Mouse (Mus musculus) limb, embryonic 14.5 days (tissue): ENCODE measurements around the gene Gapdh. TPM values are rescaled to one million over a fixed set of nuclear protein-coding genes. Genes with fewer than 3 reads are reported as not detected.

Experiments used
- ATAC-seq: fragments of 200-750 bp; cut with Nextera tagmentation; 2 replicates; pipeline ENCODE4 v1.8.0; 2017; ENCODE audit warnings: low read depth, moderate number of reproducible peaks, moderate TSS enrichment; ENCODE audit not compliant: low FRiP score
- DNase-seq: peaks from one replicate; pipeline ENCODE4 v3.0.0-alpha.2; 2015; ENCODE audit warnings: low spot score
- H3K27ac ChIP-seq: fragments of 300-500 bp; sonication (generic); replicated peaks from 2 replicates; pipeline ENCODE4 v1.5.1; 2014; ENCODE audit warnings: low read depth, mild to moderate bottlenecking, low read length, moderate library complexity, mixed read lengths
- H3K27me3 ChIP-seq: fragments of 300-500 bp; sonication (generic); 2 replicates; pipeline ENCODE4 v1.6.1; 2014; ENCODE audit warnings: low read length, mixed read lengths; ENCODE audit not compliant: control insufficient read depth, insufficient read depth
- H3K36me3 ChIP-seq: fragments of 300-500 bp; sonication (generic); 2 replicates; pipeline ENCODE4 v1.6.1; 2014; ENCODE audit warnings: mild to moderate bottlenecking, low read length, moderate library complexity, mixed read lengths; ENCODE audit not compliant: control insufficient read depth, insufficient read depth
- H3K4me1 ChIP-seq: fragments of 300-500 bp; sonication (generic); 2 replicates; pipeline ENCODE4 v1.6.1; 2014; ENCODE audit warnings: antibody characterized with exemption, low read length, mixed read lengths; ENCODE audit not compliant: control insufficient read depth, insufficient read depth
- H3K4me2 ChIP-seq: fragments of 300-500 bp; sonication (generic); replicated peaks from 2 replicates; pipeline ENCODE4 v1.6.1; 2014; ENCODE audit warnings: low read depth, mild to moderate bottlenecking, low read length, moderate library complexity; ENCODE audit not compliant: severe bottlenecking
- H3K4me3 ChIP-seq: fragments of 300-500 bp; sonication (generic); replicated peaks from 2 replicates; pipeline ENCODE4 v1.5.1; 2014; ENCODE audit warnings: low read length
- H3K9ac ChIP-seq: fragments of 300-500 bp; sonication (generic); 2 replicates; pipeline ENCODE4 v1.6.1; 2014; ENCODE audit warnings: mild to moderate bottlenecking, low read depth, low read length, moderate library complexity; ENCODE audit not compliant: severe bottlenecking
- H3K9me3 ChIP-seq: fragments of 300-500 bp; sonication (generic); 2 replicates; pipeline ENCODE4 v1.6.1; 2016; ENCODE audit warnings: low read length; ENCODE audit not compliant: control insufficient read depth
- POLR2A ChIP-seq: fragments of 200-500 bp; IDR thresholded peaks from 2 replicates; pipeline ENCODE4 v1.8.0; 2012; ENCODE audit warnings: inconsistent platforms, mild to moderate bottlenecking, moderate library complexity, borderline replicate concordance; ENCODE audit not compliant: insufficient read depth, insufficient read length; ENCODE audit errors: extremely low read depth
- WGBS: fragments of 180-500 bp; shearing (Covaris S2); extraction: QIAGEN DNeasy Blood & Tissue Kit; methylation state at CpG from one replicate; pipeline ENCODE4 v1.1.7; 2014; 5-methylcytosine and 5-hydroxymethylcytosine counted together
- polyA plus RNA-seq, 2 experiments: library from polyadenylated mRNA; depleted of rRNA in 1 of 2; stranded (reverse) in 1 of 2; unstranded in 1 of 2; fragments of >200 nt; fragmentation: Nextera tagmentation in 1 of 2; extraction: Ambion mirVana in 1 of 2; gene quantifications; 2 replicates each; pipeline versions ENCODE4 v1.2.1 to v1.2.3; 2012 to 2014

Gene Gapdh
- polyA plus RNA-seq, 2 experiments = 1,691 to 3,758 TPM

- DNase-seq (no peak), ATAC-seq (no peak)
- peak overlapping the region; percentile 71 for H3K4me3 ChIP-seq
- H3K27me3 ChIP-seq = no peaks in the 10 kb centered on the region
- H3K9ac ChIP-seq = peak overlapping the region; percentile 87
- H3K4me2 ChIP-seq = peak overlapping the region; percentile 90
- 44% methylated on average over 7 of the region's 7 CpGs for WGBS
- H3K4me1 ChIP-seq = peaks cover 20% of the 10 kb centered on the region
- H3K27ac ChIP-seq = peak overlapping the region; percentile 89; the same call in 1 of the 2 replicates
- TF ChIP-seq POLR2A = no peak
- H3K9me3 ChIP-seq = no peaks in the 10 kb centered on the region
- peaks cover 42% of the 10 kb centered on the region for H3K36me3 ChIP-seq
Observed at GRCm38 (mm10) chr6:125146148-125146547, 20.1 kb downstream of the Gapdh start.

- ATAC-seq (peak; percentile 47), DNase-seq (peak; percentile 36)
- no peak for TF ChIP-seq POLR2A
- Histone ChIP-seq H3K27me3 (no peaks in the 10 kb centered on the region), H3K9ac (peak overlapping the region; percentile 87), H3K36me3 (peaks cover 44% of the 10 kb centered on the region), H3K4me2 (peak overlapping the region; percentile 90), H3K4me3 (peak overlapping the region; percentile 71), H3K9me3 (no peaks in the 10 kb centered on the region), H3K4me1 (peaks cover 20% of the 10 kb centered on the region), H3K27ac (peak overlapping the region; percentile 89)
- WGBS = 3% methylated on average over 26 of the region's 35 CpGs
Observed at GRCm38 (mm10) chr6:125145479-125145951, 20.8 kb downstream of the Gapdh start.

GRCm38 (mm10) chr6:125145001-125145400 lies 21.3 kb downstream of the Gapdh start, which contains the start of gene Iffo1:
Gene Iffo1, plus strand, starts transcription at chr6:125145241.
- Histone ChIP-seq H3K9me3 (no peaks in the 10 kb centered on the region), H3K36me3 (peaks cover 49% of the 10 kb centered on the region), H3K4me1 (peaks cover 20% of the 10 kb centered on the region), H3K4me3 (peak within 1 kb of the TSS; percentile 71), H3K4me2 (peak within 1 kb of the TSS; percentile 90), H3K27ac (peak within 1 kb of the TSS; percentile 89), H3K9ac (peak within 1 kb of the TSS; percentile 87), H3K27me3 (no peaks in the 10 kb centered on the region)
- DNase-seq = peak; percentile 90
- peak; percentile 89 for ATAC-seq
- WGBS = under 1% methylated on average over 16 of the region's 16 CpGs
- TF ChIP-seq POLR2A = 0 out of 2 replicates have a peak, but pooled peaks have one; percentile 26

- 79% methylated on average over 9 of the region's 9 CpGs for WGBS
- TF ChIP-seq POLR2A = no peak
- Histone ChIP-seq H3K27ac (no peak overlapping the region), H3K4me2 (no peak overlapping the region), H3K9me3 (no peaks in the 10 kb centered on the region), H3K36me3 (peaks cover 57% of the 10 kb centered on the region), H3K4me1 (peaks cover 20% of the 10 kb centered on the region), H3K27me3 (no peaks in the 10 kb centered on the region), H3K4me3 (no peak overlapping the region), H3K9ac (no peak overlapping the region)
- no peak for ATAC-seq
- no peak for DNase-seq
Observed at GRCm38 (mm10) chr6:125143904-125144303, 22.4 kb downstream of the Gapdh start.

GRCm38 (mm10) chr6:125143128-125143527 lies 23.1 kb downstream of the Gapdh start:
- H3K27me3 ChIP-seq = no peaks in the 10 kb centered on the region
- no peak for TF ChIP-seq POLR2A
- WGBS = 74% methylated on average over 3 of the region's 3 CpGs
- ATAC-seq (no peak), DNase-seq (no peak)
- no peaks in the 10 kb centered on the region for H3K9me3 ChIP-seq
- no peak overlapping the region for H3K4me3 ChIP-seq
- peaks cover 59% of the 10 kb centered on the region for H3K36me3 ChIP-seq
- H3K4me2 ChIP-seq = no peak overlapping the region
- H3K4me1 ChIP-seq = peaks cover 19% of the 10 kb centered on the region
- H3K27ac ChIP-seq = no peak overlapping the region
- H3K9ac ChIP-seq = no peak overlapping the region
